Mouse (Mus musculus) E14TG2a.4 (cell line): ENCODE data around the gene Peli2.

Source experiments
- CTCF ChIP-seq: conservative IDR thresholded peaks from 2 replicates; pipeline ENCODE4 v1.5.1; 2014; ENCODE audit warnings: low read length
- POU5F1 ChIP-seq: IDR thresholded peaks from 2 replicates; pipeline ENCODE4 v1.6.1; 2014; ENCODE audit warnings: low read length, borderline replicate concordance

DNA sequence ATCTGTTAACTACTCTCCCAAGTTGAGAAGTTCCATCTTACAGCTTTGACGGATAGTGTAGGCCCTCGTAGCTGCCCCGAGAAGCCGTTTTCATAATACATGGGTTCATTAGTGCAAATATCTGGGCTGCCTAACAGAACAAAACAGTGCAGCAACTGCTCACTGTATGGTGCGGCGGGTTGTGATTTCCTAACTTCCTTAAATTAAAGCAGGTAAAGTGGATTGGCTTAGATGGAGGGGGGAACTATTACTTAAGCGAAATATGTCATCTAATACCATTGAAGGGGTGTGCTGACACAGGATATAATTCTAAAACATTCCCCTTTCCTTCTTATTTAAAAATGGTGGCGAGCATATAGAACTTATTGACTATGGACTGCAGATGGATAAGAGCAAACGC lies 101.4 kb downstream of the Peli2 start:
- no peak for TF ChIP-seq CTCF
- TF ChIP-seq POU5F1: no peak
